ENCODE assay signal across 8 mouse cellular contexts in genomic region chr2:128572726-128573624, GRCm38 (mm10). TPM values are rescaled to one million over a fixed set of nuclear protein-coding genes. Genes with fewer than 3 reads are reported as not detected.
A peak's percentile ranks its signal among the peaks of the same experiment; 100 is the strongest.
DNase-seq lines count a peak whose midpoint lies in the region; ATAC-seq and TF ChIP-seq lines count a peak whose summit lies in the region.

No protein-coding gene starts in this region.

- H3K27me3 ChIP-seq in limb, embryonic 11.5 days (ENCODE audit: control insufficient read depth, insufficient read depth, low read length): no peaks in the 10 kb centered on the region
- no peaks in the 10 kb centered on the region for H3K27me3 ChIP-seq in myocyte (ENCODE audit: control insufficient read depth, insufficient read depth, insufficient read length)

- intact Hi-C loops in gastrocnemius, postnatal 36 days (cut with DNase I): loop anchor here (2.0 to 10.0 kb wide), 3 partner anchors 160 to 680 kb away; partner anchors contain the start of gene Bcl2l11

- no peak overlapping the region for H3K27ac ChIP-seq in limb, embryonic 11.5 days (replicated peaks; ENCODE audit: low read depth, low read length)

- ATAC-seq in limb, embryonic 11.5 days (ENCODE audit: insufficient number of reproducible peaks, low FRiP score, low TSS enrichment, low read depth): no peak; the same call in 1 of the 2 replicates

- H3K4me3 ChIP-seq in limb, embryonic 11.5 days (ENCODE audit: low read depth, low read length): no peak overlapping the region
- no peak overlapping the region for H3K4me3 ChIP-seq in myocyte

- no peaks in the 10 kb centered on the region for H3K36me3 ChIP-seq in limb, embryonic 11.5 days (ENCODE audit: control insufficient read depth, insufficient read depth, low read length)
- H3K36me3 ChIP-seq in myocyte (ENCODE audit: control insufficient read depth, insufficient read depth): no peaks in the 10 kb centered on the region

- H3K79me2 ChIP-seq in myocyte (ENCODE audit: control insufficient read depth, insufficient read depth): no peaks in the 10 kb centered on the region

- WGBS in limb, embryonic 11.5 days: 53% methylated on average over 16 of the region's 16 CpGs

- no peak overlapping the region for H3ac ChIP-seq in myocyte (ENCODE audit: control insufficient read depth, insufficient read length)

- no peaks in the 10 kb centered on the region for H3K9me3 ChIP-seq in limb, embryonic 11.5 days (ENCODE audit: control insufficient read depth, low read length)

- TF ChIP-seq POLR2A in myocyte (IDR thresholded peaks at IDR 0.05; ENCODE audit: insufficient read length, low read depth): no peak

- H3K9ac ChIP-seq in limb, embryonic 11.5 days (ENCODE audit: low read length): no peak overlapping the region

- no peak overlapping the region for H3K4me2 ChIP-seq in limb, embryonic 11.5 days (ENCODE audit: low read depth, severe bottlenecking)
- H3K4me2 ChIP-seq in myocyte (ENCODE audit: low read depth): no peak overlapping the region

- no peaks in the 10 kb centered on the region for H3K4me1 ChIP-seq in limb, embryonic 11.5 days (ENCODE audit: control insufficient read depth, insufficient read depth, low read length)

- DNase-seq in 3T3-L1 (ENCODE audit: low read depth, low spot score): peak; percentile 96
- DNase-seq in adrenal gland, adult 18-20 months (ENCODE audit: low spot score in 2 of 2): peak; percentile 81 to 86
- DNase-seq in embryo, embryonic 11 days: peak; percentile 86
- DNase-seq in gastrocnemius, postnatal 36 days: peak; percentile 56 to 73
- DNase-seq in kidney, adult 9 months: peak; percentile 80
- peak; percentile 92 for DNase-seq in limb, embryonic 11.5 days (ENCODE audit: low spot score)
- peak; percentile 38 to 52 for DNase-seq in spleen, postnatal 36 days (ENCODE audit: low spot score in 2 of 2)

TF ChIP-seq in myocyte, 11 proteins besides CTCF, POLR2A, EP300 and RAD21:
- TF ChIP-seq MAX (IDR thresholded peaks at IDR 0.05; ENCODE audit: low read depth): no peak
- TF ChIP-seq CEBPB (IDR thresholded peaks at IDR 0.05; ENCODE audit: insufficient read depth, poor library complexity, severe bottlenecking): peak; percentile 62; the same call in 1 of the 2 replicates
- no peak for TF ChIP-seq TCF12 (IDR thresholded peaks at IDR 0.05; ENCODE audit: insufficient read depth, poor library complexity, severe bottlenecking)
- TF ChIP-seq MYOD1 (IDR thresholded peaks at IDR 0.05; ENCODE audit: control insufficient read depth in 1 of 3, insufficient read length in 2 of 3, low read depth in 2 of 3): no peak
- peak in 1 of 3 experiments; percentile 80 for TF ChIP-seq MYOG (IDR thresholded peaks at IDR 0.05; ENCODE audit: control insufficient read depth in 1 of 3, insufficient read depth in 1 of 3, insufficient read length in 2 of 3, low read depth in 2 of 3)
- TF ChIP-seq REST (IDR thresholded peaks at IDR 0.05; ENCODE audit: insufficient read depth, insufficient read length): no peak
- peak; percentile 37 for TF ChIP-seq USF1 (IDR thresholded peaks at IDR 0.05; ENCODE audit: low read depth)
- no peak for TF ChIP-seq SRF (IDR thresholded peaks at IDR 0.05; ENCODE audit: control insufficient read depth, insufficient read length, low read depth)
- no peak for TF ChIP-seq E2F4 (IDR thresholded peaks at IDR 0.05; ENCODE audit: insufficient read depth)

RNA-seq across cellular contexts. Expression of gene Spdye4c, which starts 18.0 kb away (rescaled TPM):
- not detected for total RNA-seq in adrenal gland, adult 18-20 months (2021)
- not detected for total RNA-seq in gastrocnemius, postnatal 36 days (2021)
- polyA plus RNA-seq in limb, embryonic 11.5 days (2014; fragmentation: Nextera tagmentation; extraction: Ambion mirVana): not detected in 2 replicates
- not detected for polyA plus RNA-seq in myocyte (2012; fragmentation: generic; extraction: Trizol)

Comparison
In these comparisons a context has a peak if more than half of its experiments do, and no peak if none do; other contexts are left out.
1. DNase-seq: peak in every context shown above with its lines; median percentile 96 in 3T3-L1; 92 in limb, embryonic 11.5 days; 86 in embryo, embryonic 11 days; 84 in adrenal gland, adult 18-20 months; 80 in kidney, adult 9 months; 64 in gastrocnemius, postnatal 36 days; 45 in spleen, postnatal 36 days.